Mouse (Mus musculus) limb, embryonic 15.5 days (tissue): ENCODE results near the gene Icmt. TPM values are rescaled to one million over a fixed set of nuclear protein-coding genes. Genes with fewer than 3 reads are reported as not detected.

Source experiments
- ATAC-seq: fragments of 200-750 bp; cut with Nextera tagmentation; 2 replicates; pipeline ENCODE4 v1.8.0; 2017; ENCODE audit warnings: low read depth, moderate TSS enrichment; ENCODE audit not compliant: insufficient number of reproducible peaks, low FRiP score, low TSS enrichment
- H3K27ac ChIP-seq: fragments of 300-500 bp; sonication (generic); 2 replicates; pipeline ENCODE4 v1.5.1; 2015; ENCODE audit warnings: moderate library complexity, mild to moderate bottlenecking, inconsistent platforms
- H3K27me3 ChIP-seq: fragments of 300-500 bp; sonication (generic); 2 replicates; pipeline ENCODE4 v1.6.1; 2015; ENCODE audit warnings: inconsistent platforms
- H3K36me3 ChIP-seq: fragments of 300-500 bp; sonication (generic); 2 replicates; pipeline ENCODE4 v1.6.1; 2015; ENCODE audit warnings: inconsistent platforms
- H3K4me1 ChIP-seq: fragments of 300-500 bp; sonication (generic); 2 replicates; pipeline ENCODE4 v1.6.1; 2015; ENCODE audit warnings: inconsistent platforms
- H3K4me2 ChIP-seq: fragments of 300-500 bp; sonication (generic); 2 replicates; pipeline ENCODE4 v1.6.1; 2015; ENCODE audit warnings: mild to moderate bottlenecking, inconsistent platforms
- H3K4me3 ChIP-seq: fragments of 300-500 bp; sonication (generic); 2 replicates; pipeline ENCODE4 v1.5.1; 2015; ENCODE audit warnings: mild to moderate bottlenecking, inconsistent platforms
- H3K9ac ChIP-seq: fragments of 300-500 bp; sonication (generic); 2 replicates; pipeline ENCODE4 v1.6.1; 2015; ENCODE audit warnings: inconsistent platforms
- H3K9me3 ChIP-seq: fragments of 300-500 bp; sonication (generic); 2 replicates; pipeline ENCODE4 v1.6.1; 2016; ENCODE audit warnings: inconsistent platforms
- WGBS: fragments of 180-500 bp; shearing (Covaris S2); methylation state at CpG from one replicate; pipeline ENCODE4 v1.1.7; 2015; 5-methylcytosine and 5-hydroxymethylcytosine counted together
- polyA plus RNA-seq: library from polyadenylated mRNA; unstranded; fragments of >200 nt; fragmentation: Nextera tagmentation; extraction: Ambion mirVana; gene quantifications from 2 replicates; pipeline ENCODE4 v1.2.1, GENCODE M21; 2015

Gene Icmt
- polyA plus RNA-seq, 1 experiment from 2014 or later, result 26.4 TPM

DNA sequence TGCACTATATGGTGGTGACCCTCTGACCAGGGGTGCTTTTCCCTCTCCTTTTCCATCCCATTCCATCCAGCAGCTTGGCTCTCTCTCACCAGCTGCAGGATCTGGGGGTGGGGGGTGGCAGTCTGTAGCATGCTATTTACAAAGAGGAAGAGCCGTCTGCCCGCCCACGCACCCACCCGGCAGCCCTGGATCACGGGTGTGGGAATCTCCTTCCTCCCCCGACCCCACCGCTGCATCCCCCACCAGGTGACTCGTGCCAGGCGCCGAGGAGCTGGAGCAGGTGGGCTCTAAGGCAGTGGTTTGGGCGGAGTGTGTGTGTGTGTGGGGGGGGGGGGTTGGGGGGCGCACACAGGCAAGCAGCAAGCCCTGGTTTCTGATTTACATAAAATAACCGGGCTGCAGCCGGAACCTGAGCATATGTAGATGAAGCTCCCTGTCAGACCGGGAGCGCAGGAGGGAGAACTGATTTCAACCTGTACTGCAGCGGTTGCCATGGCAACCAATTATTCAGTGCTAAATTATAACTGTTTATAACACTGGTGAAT is 52.9 kb downstream of the Icmt start:
- 10% methylated on average over 16 of the region's 17 CpGs for WGBS
- no peak overlapping the region for H3K9ac ChIP-seq
- no peaks in the 10 kb centered on the region for H3K9me3 ChIP-seq
- H3K36me3 ChIP-seq, result no peaks in the 10 kb centered on the region
- H3K27ac ChIP-seq, result no peak overlapping the region
- 0 out of 2 replicates have a peak, but pooled peaks cover 4% of the 10 kb centered on the region for H3K4me1 ChIP-seq
- H3K27me3 ChIP-seq, result peaks cover 56% of the 10 kb centered on the region
- no peak for ATAC-seq
- no peak overlapping the region for H3K4me2 ChIP-seq
- no peak overlapping the region for H3K4me3 ChIP-seq

DNA sequence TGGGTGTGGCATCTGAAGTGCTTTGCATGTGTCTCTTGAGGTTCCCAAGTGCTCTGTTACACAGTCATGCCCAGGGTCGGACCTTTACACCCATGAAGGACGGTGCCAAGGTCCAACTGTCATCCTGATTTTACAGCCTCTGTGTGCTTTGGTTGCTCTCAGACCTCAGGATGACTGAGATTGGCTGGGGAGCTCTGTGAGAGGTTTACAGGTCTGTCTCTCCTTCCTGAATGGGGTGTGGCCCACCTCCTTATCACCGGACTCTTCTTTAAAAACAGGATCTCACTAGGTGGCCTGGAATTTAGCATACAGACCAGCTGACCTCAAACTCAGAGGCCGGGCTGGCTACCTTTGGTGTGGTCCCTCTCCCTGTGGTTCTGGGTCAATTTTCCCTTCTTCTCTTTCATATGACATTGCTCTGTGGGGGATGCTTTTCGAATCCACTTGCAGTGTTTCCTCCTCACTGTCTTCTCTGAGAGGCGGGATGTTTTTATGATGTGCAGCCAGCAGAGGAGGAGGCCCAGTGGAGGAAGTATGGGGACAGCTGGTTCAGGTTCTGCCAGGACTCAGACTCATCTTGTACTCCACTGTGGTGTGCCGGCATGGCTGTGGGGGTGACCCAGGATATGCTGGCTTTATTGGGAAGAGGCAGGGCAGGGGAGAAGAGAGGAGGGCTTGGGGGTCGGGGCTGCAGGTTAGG is 53.8 kb downstream of the Icmt start:
- H3K4me1 ChIP-seq, result 0 out of 2 replicates have a peak, but pooled peaks cover 4% of the 10 kb centered on the region
- ATAC-seq, result no peak
- no peak overlapping the region for H3K27ac ChIP-seq
- no peak overlapping the region for H3K4me3 ChIP-seq
- H3K9ac ChIP-seq, result no peak overlapping the region
- H3K4me2 ChIP-seq, result no peak overlapping the region
- WGBS, result 25% methylated on average over 8 of the region's 8 CpGs
- H3K36me3 ChIP-seq, result no peaks in the 10 kb centered on the region
- no peaks in the 10 kb centered on the region for H3K9me3 ChIP-seq
- H3K27me3 ChIP-seq, result peaks cover 56% of the 10 kb centered on the region

- 0 out of 2 replicates have a peak, but pooled peaks cover 4% of the 10 kb centered on the region for H3K4me1 ChIP-seq
- no peaks in the 10 kb centered on the region for H3K36me3 ChIP-seq
- no peak for ATAC-seq
- WGBS, result 11% methylated on average over 14 of the region's 14 CpGs
- no peak overlapping the region for H3K4me3 ChIP-seq
- H3K27me3 ChIP-seq, result peaks cover 53% of the 10 kb centered on the region
- no peak overlapping the region for H3K9ac ChIP-seq
- no peaks in the 10 kb centered on the region for H3K9me3 ChIP-seq
- H3K27ac ChIP-seq, result no peak overlapping the region
- no peak overlapping the region for H3K4me2 ChIP-seq
Observed at GRCm38 (mm10) chr4:152351422-152352305, 54.6 kb downstream of the Icmt start.

DNA sequence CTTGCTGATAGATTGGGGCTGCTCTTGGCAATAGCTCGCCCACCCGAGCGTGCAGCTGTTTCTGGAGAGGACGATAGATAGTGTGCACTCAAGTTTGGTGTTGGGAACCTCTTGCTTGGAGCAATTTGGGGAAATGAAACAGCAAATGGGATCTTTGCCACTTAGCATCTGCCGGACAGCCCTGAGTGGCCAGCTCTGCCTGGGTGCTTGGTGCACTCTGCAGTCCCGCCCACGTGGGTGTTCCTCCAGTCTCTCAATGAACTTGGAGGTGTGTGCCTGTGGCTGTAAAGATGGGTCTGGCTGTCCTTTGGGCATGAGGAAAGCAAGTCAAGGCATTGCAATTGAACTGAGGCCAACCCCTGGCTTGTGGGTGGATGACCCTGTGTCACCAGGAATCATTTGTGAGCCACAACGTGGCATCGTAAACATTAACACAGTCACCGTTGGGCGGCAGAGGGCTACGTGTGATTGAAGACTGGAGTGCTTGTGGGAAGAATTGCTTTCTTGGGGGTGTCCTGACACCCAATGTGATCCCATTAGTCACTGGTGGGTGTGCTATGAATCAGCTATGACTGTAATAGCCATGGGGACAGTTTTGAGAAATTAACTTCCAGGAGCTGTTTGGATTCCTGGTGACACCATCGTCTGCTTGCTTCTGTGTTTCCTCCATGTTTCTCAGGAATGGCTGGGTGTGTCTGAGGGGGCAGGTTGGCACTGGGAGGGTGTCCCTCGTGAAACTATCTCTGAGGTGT is 57.0 kb downstream of the Icmt start:
- H3K27me3 ChIP-seq, result peaks cover 38% of the 10 kb centered on the region
- no peak overlapping the region for H3K4me2 ChIP-seq
- H3K36me3 ChIP-seq, result no peaks in the 10 kb centered on the region
- no peak overlapping the region for H3K9ac ChIP-seq
- no peak overlapping the region for H3K4me3 ChIP-seq
- 0 out of 2 replicates have a peak, but pooled peaks cover 4% of the 10 kb centered on the region for H3K4me1 ChIP-seq
- 70% methylated on average over 14 of the region's 14 CpGs for WGBS
- ATAC-seq, result no peak
- no peak overlapping the region for H3K27ac ChIP-seq
- H3K9me3 ChIP-seq, result no peaks in the 10 kb centered on the region

DNA sequence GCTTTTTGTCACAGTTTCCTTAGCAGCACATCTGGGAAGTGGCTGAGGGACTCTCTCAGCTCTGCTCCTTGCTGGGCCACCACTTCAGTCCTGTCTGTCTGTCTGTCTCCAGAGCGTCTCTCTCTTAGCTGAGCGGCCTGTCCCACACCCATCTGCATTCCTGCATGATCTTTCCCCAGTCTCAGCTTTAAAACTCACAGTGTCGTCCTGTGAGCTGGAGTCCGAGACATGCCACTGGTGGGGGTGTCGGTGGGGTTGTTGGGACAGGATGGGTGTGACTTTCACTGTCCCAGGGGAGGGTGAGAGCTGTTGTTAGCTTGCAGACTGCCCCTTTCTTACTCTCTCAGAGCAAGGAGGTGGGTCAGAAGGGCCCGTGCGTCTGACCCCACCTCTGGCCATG is 58.6 kb downstream of the Icmt start:
- Histone ChIP-seq H3K27me3 (peaks cover 36% of the 10 kb centered on the region), H3K27ac (no peak overlapping the region), H3K4me1 (peaks cover 3% of the 10 kb centered on the region), H3K4me2 (no peak overlapping the region), H3K9me3 (no peaks in the 10 kb centered on the region), H3K36me3 (no peaks in the 10 kb centered on the region), H3K9ac (no peak overlapping the region), H3K4me3 (no peak overlapping the region)
- no peak for ATAC-seq
- 69% methylated on average over 7 of the region's 7 CpGs for WGBS

Other genes starting within 250 kb of the Icmt start
- gene Plekhg5, start 224.7 kb upstream of the Icmt start, polyA plus RNA-seq, result 17.1 and 18.5 TPM in 2 replicates
- 1.1 and 1.2 TPM in 2 replicates for gene Tnfrsf25, start 181.3 kb upstream of the Icmt start, polyA plus RNA-seq
- 1.9 and 2.2 TPM in 2 replicates for gene Espn, start 144.9 kb upstream of the Icmt start, polyA plus RNA-seq
- gene Hes2, start 138.4 kb upstream of the Icmt start, polyA plus RNA-seq, result 0.12 and 0.14 TPM in 2 replicates
- 52.6 and 57.3 TPM in 2 replicates for gene Acot7, start 119.1 kb upstream of the Icmt start, polyA plus RNA-seq
- gene Gpr153, start 23.0 kb upstream of the Icmt start, polyA plus RNA-seq, result 18.9 and 21.9 TPM in 2 replicates
- not detected in 2 replicates for gene Hes3, start 5.6 kb upstream of the Icmt start, polyA plus RNA-seq
- gene Rnf207, start 21.8 kb downstream of the Icmt start, polyA plus RNA-seq, result 0.29 and 0.31 TPM in 2 replicates
- gene Rpl22, start 28.5 kb downstream of the Icmt start, polyA plus RNA-seq, result 286 and 375 TPM in 2 replicates
- gene Chd5, start 41.4 kb downstream of the Icmt start, polyA plus RNA-seq, result 0.29 and 0.63 TPM in 2 replicates
- 2.3 TPM in 2 replicates for gene Nphp4, start 179.5 kb downstream of the Icmt start, polyA plus RNA-seq
- 7.6 and 8.2 TPM in 2 replicates for gene Kcnab2, start 180.6 kb downstream of the Icmt start, polyA plus RNA-seq